Mouse (Mus musculus) kidney, adult 11 months (tissue): ENCODE data around the gene Mesp2.

Experiments
- DNase-seq: peaks from one replicate; pipeline ENCODE4 v3.0.0; 2022

Mesp2 gene

GRCm38 (mm10) chr7:79808561-79808960 is 2.0 kb upstream of the Mesp2 start:
- DNase-seq = no peak

- no peak for DNase-seq
Measured at GRCm38 (mm10) chr7:79813409-79813808, 2.9 kb downstream of the Mesp2 start.

- no peak for DNase-seq
Measured at GRCm38 (mm10) chr7:79818321-79818720, 7.8 kb downstream of the Mesp2 start.

GRCm38 (mm10) chr7:79819515-79819914 is 9.0 kb downstream of the Mesp2 start:
- DNase-seq = no peak

- DNase-seq = no peak
Measured at GRCm38 (mm10) chr7:79819996-79820395, 9.5 kb downstream of the Mesp2 start.

- DNase-seq = no peak
Measured at GRCm38 (mm10) chr7:79822092-79822695, 11.7 kb downstream of the Mesp2 start.

GRCm38 (mm10) chr7:79828341-79828740 is 17.8 kb downstream of the Mesp2 start:
- peak; percentile 77 for DNase-seq

- DNase-seq = no peak
Measured at GRCm38 (mm10) chr7:79831145-79831544, 20.6 kb downstream of the Mesp2 start.

GRCm38 (mm10) chr7:79831585-79831984 is 21.1 kb downstream of the Mesp2 start:
- no peak for DNase-seq

GRCm38 (mm10) chr7:79832980-79833379 is 22.5 kb downstream of the Mesp2 start:
- DNase-seq = no peak

GRCm38 (mm10) chr7:79835196-79835595 is 24.7 kb downstream of the Mesp2 start:
- DNase-seq = no peak

- DNase-seq = peak; percentile 88
Measured at GRCm38 (mm10) chr7:79837247-79837646, 26.7 kb downstream of the Mesp2 start.

- DNase-seq = peak; percentile 81
Measured at GRCm38 (mm10) chr7:79842163-79842562, 31.6 kb downstream of the Mesp2 start.

GRCm38 (mm10) chr7:79844090-79844802 is 33.7 kb downstream of the Mesp2 start:
- no peak for DNase-seq

- DNase-seq = no peak
Measured at GRCm38 (mm10) chr7:79846342-79846741, 35.8 kb downstream of the Mesp2 start.

- DNase-seq = no peak
Measured at GRCm38 (mm10) chr7:79847456-79848451, 37.2 kb downstream of the Mesp2 start.

- no peak for DNase-seq
Measured at GRCm38 (mm10) chr7:79856305-79856704, 45.8 kb downstream of the Mesp2 start.

- no peak for DNase-seq
Measured at GRCm38 (mm10) chr7:79858202-79858934, 47.8 kb downstream of the Mesp2 start.

- no peak for DNase-seq
Measured at GRCm38 (mm10) chr7:79858956-79859630, 48.6 kb downstream of the Mesp2 start.

GRCm38 (mm10) chr7:79860811-79861210 is 50.3 kb downstream of the Mesp2 start, which contains the start of gene Anpep:
TSS of gene Anpep (minus strand) at chr7:79861059.
- no peak for DNase-seq

GRCm38 (mm10) chr7:79861794-79862193 is 51.3 kb downstream of the Mesp2 start:
- no peak for DNase-seq
